Mouse (Mus musculus): ENCODE measurements around the gene Med10.
A peak's percentile ranks its signal among the peaks of the same experiment; 100 is the strongest.

Med10 gene

DNA sequence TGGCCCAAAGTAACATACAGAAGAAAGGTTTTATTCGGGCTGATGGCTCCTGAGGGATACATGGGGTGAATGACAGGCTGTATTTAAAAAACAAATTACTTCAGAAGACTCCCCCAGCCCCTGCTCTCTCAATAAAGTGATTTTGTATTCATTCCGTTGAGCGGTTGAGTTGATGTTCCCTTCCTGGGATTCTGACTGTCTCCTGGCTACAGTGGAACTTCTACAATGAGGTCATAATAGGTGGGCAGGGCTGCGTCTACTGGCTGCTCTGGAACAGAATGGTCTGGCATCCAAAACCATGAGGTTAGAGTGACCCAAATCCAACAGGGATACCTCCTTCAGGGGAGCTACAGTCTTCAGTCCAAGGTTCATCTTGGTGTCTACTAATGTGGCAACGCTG, at the start of gene Med10:
Gene Med10 (plus strand): TSS at position 301 of the 400 bp plus-strand sequence.
- DNase-seq (ENCODE audit: low spot score): no peak

- no peak for DNase-seq (ENCODE audit: low spot score)
Observed at GRCm38 (mm10) chr13:69752875-69753274, 49.3 kb upstream of the Med10 start.

GRCm38 (mm10) chr13:69758979-69759378, 43.2 kb upstream of the Med10 start:
- DNase-seq (ENCODE audit: low spot score): no peak

DNA sequence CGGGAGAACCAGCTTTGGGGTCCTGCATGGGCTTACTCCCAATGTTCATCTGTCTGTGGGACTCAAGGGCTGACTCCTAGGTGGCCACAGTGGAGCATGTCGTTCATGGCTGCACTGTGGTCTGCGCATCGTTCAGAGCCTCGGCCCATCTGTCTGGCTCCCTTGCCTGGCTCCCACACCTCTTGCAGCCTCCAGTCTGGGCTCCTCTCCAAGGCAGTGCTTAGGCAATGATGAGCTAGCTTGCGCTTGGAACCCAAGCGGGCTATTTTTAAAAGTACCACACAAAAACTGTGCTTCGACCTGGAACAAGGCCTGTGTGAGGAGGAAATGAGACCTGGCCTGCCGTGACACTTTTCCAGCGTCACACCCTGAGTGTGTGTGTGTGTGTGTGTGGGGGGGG, 40.8 kb upstream of the Med10 start:
- DNase-seq (ENCODE audit: low spot score): no peak

- DNase-seq (ENCODE audit: low spot score): no peak
Observed at GRCm38 (mm10) chr13:69764646-69765045, 37.5 kb upstream of the Med10 start.

GRCm38 (mm10) chr13:69768152-69768551, 34.0 kb upstream of the Med10 start:
- no peak for DNase-seq (ENCODE audit: low spot score)

DNA sequence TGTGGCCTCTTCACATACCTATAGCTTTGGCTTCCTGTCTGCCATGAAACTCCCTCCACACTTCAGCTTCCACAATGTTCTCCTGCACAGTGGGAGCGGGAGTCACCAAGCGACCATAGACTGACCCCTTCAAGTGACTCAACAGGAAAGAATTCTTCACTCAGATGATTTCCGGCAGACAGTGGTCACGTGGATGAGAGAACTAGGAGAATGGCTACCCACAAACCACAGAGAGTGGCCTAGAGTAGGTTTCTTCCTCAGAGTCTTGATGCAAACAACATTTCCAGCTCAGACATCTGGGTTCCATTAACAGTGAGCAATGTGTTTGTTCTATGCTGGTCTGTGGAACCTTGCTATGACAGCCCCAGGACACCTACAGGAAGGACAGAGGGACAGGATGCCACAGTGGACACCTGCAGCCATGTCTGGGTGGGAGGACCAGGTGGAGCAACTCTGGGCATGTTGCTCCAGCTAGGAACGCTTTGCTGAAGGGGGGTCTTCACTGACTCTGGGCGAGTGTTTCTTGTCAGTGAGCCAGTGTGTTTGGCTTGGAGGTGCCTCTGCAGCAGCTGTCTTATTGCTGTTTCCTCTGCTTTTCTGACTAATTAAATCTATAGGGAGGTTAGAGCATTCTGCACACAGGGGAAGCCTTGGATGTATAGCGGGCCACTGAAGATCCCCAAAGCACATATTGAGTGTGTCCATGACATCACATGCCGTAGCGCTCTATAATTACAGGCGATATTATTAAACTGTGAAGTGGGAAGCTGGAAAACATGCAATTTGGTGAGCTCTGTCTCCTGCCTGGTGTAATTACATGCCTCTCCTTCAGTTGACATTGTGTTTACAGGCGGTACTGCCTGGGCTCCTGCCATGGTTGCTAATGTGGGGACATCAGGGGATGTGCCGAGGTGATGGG, 31.4 kb upstream of the Med10 start:
- DNase-seq (ENCODE audit: low spot score): no peak

- DNase-seq (ENCODE audit: low spot score): no peak
Observed at GRCm38 (mm10) chr13:69772358-69772757, 29.8 kb upstream of the Med10 start.

DNA sequence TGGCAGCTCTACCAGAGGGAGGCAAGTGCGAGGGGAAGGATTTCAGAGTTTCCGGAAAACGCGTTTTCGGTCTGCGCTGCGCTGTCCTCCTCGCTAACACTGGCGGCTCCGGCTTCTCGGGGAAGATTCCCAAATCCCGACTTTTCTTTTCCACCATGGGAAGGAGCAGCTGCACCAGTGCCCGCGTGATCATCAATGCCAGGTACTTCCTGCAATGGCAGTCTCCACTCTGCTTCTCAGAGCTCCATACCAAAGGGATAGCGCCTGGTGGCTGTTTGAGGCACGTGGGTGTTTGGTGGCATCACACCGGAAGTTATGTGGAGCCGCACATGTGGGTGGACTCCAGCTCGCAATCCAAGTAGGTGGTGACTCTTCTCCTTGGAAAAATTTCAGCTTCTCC, 24.0 kb upstream of the Med10 start:
- no peak for DNase-seq (ENCODE audit: low spot score)

GRCm38 (mm10) chr13:69788704-69789103, 13.5 kb upstream of the Med10 start:
- no peak for DNase-seq (ENCODE audit: low spot score)

GRCm38 (mm10) chr13:69791814-69792213, 10.4 kb upstream of the Med10 start:
- DNase-seq (ENCODE audit: low spot score): no peak

- no peak for DNase-seq (ENCODE audit: low spot score)
Observed at GRCm38 (mm10) chr13:69792541-69793009, 9.6 kb upstream of the Med10 start.

GRCm38 (mm10) chr13:69794808-69795207, 7.4 kb upstream of the Med10 start:
- DNase-seq (ENCODE audit: low spot score): no peak

DNA sequence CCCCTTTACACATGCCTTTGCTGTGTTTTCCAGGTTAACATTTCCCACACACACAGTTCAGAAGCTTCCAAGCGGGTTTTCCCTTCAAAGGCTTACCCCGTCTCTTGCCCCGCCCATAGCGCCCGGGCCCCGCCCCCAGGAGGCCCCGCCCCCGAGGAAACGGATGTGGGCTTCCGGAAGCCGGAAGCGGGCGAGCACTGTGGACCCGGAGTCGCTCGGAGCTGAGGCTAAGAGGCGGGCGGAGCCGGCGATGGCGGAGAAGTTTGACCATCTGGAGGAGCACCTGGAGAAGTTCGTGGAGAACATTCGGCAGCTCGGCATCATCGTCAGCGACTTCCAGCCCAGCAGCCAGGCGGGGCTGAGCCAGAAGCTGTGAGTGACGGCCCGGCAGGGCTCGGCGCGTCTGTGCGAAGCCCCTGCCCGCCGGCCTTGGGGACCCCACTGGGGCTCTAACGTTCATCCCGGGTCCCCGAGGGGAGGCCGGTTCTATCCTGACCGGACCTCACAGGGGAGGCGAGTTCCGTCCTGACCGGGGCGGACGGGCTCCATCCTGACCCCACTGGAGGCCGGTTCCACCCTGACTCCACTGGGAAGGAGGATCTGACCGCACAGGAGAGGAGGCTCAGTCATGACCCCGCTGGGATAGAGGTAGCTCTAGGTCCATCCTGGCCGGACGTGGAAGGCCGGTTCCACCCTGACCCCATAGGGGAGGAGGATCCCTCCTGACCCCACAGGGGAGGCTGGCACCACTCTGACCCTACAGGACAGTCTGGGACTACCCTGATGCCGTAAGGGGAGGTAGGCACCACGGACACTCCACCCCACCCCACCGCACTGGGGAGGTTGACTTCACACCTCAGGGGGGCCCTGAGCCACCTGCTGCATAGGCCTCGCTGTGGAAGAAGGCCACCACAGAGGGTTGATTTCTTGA, 7.8 kb downstream of the Med10 start:
- peak; percentile 86 for DNase-seq (ENCODE audit: low spot score)

DNA sequence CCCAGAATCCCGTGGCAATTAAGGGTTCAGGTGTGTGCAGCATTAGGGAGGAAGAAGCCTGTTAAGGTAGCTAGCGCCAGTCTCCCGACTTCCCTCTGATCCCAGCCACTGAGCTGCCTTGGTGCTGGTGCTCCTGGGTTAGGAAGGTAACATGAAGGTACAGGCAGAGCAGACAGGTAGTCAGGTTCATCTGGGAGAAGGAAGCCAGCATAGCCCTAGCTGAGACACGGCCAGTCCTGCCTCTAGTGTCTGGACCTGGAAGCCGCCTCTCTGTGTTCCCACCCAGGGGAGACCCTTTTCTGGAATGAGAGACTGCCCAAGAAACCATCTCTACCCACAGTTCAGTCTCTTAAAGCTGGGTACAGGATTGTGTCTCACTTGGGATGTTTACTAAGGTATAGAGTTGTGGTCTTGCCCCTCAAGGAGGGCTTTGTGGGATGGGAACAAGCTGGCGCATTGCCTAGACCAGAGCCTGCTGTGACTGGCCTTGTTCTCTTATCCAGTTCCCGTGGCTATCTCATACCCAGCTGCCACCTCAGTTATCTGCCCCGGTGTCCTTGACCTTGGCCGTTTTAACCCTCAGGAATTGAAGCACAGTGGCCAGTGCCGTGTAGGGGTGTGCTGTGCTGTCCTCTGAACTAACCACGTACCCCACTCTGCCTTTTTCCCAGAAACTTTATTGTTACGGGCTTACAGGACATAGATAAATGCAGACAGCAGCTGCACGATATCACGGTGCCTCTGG, 8.9 kb downstream of the Med10 start:
- peak; percentile 69 for DNase-seq (ENCODE audit: low spot score)

GRCm38 (mm10) chr13:69813870-69814269, 11.7 kb downstream of the Med10 start:
- no peak for DNase-seq (ENCODE audit: low spot score)

DNA sequence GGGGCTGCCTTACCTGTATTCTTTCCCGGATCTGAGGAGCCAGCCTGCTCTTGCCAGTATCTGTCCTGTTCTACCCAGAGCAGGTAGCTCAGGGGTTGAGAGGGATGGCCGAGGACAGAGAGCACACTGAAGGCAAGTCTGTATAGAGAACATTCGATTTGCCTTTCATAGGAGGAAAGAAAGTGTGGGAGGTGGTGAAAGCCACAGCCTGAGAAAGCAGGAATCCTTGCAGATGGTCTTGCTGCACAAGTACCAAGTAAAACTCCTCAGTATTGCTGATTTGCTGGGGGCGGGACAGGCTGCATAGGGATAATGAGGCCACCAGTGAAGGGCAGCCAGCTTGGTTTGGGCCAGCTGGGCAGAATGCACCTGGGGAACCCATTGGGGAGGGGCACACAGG, 16.1 kb downstream of the Med10 start:
- no peak for DNase-seq (ENCODE audit: low spot score)

- DNase-seq (ENCODE audit: low spot score): no peak
Observed at GRCm38 (mm10) chr13:69821169-69821822, 19.1 kb downstream of the Med10 start.

DNA sequence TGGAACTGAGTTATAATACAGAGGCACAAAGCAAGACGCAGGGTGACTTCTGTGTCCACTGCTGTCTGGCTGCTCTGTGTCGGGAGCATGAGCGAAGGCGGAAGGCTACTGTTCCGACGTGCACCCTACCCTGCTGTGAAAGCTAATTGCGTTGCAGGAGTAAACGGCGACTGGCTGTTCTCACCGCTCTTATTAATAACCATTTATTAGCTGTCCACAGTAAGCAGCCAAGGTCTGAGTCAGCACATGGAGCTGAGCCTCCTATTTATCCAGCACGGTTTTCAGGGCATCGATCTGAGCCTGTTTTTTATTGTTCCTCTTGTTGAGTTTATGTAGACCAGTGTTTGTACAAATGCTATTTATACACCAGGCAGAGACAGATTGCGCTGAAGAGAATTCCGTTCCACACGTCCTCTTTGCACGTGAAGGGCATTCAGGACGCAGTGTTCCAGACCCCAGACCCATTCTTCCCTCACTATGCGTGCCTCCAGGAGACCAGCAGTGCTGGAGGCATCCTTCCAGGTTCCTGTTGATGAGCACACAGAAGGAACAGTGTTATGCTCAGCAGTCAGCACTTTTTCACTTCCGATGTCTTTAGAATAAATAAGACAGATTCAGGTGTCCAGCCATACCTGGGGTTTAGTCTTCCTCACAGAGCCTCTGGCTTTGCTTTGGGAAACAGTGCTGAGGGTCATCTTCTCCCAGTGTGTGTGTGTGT, 21.9 kb downstream of the Med10 start:
- no peak for DNase-seq (ENCODE audit: low spot score)

- no peak for DNase-seq (ENCODE audit: low spot score)
Observed at GRCm38 (mm10) chr13:69825396-69826095, 23.4 kb downstream of the Med10 start.

All from testis, postnatal 14 days (tissue).